Mouse (Mus musculus) kidney, adult 8-10 months (tissue): ENCODE measurements around the gene U2af2.
"Not testable (repeated sequence)": the region's sequence is repeated elsewhere in the genome, so short reads cannot be mapped to it uniquely, and the experiment has no call there.

Experiments
- DNase-seq, 2 experiments: peaks; one replicate each; pipeline ENCODE4 v3.0.0; 2022

The U2af2 gene

DNA sequence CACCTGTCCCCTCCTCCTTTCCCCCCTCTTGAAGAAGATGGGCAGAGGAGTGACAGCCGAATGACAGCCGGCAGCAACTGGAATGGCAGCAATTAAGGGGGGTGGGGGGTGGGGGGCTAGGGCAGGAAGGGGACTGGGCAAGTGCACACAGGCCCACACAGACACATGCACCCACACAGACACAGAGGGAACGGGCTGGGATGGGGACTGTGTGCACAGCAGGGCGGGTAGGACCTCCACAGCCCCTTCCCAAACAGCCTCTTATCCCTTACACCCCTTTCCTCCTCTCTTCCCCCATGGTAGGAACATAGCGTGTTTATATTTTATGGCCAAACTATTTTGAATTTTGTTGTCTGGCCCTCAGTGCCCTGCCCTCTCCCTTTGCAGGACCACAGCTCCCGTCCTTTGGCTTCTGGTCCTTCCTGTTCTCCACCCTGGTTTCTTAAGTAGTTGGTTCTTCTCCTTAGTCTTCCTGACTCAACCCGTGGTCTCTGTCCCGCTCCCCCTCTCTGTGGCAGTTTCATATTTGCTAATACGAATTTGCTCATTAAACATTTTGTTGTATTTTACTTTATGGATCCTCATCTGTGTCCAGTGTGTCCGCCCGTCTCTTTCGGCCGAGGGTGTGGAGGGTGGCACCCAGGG, 17.5 kb downstream of the U2af2 start:
- not testable (repeated sequence) for DNase-seq

DNA sequence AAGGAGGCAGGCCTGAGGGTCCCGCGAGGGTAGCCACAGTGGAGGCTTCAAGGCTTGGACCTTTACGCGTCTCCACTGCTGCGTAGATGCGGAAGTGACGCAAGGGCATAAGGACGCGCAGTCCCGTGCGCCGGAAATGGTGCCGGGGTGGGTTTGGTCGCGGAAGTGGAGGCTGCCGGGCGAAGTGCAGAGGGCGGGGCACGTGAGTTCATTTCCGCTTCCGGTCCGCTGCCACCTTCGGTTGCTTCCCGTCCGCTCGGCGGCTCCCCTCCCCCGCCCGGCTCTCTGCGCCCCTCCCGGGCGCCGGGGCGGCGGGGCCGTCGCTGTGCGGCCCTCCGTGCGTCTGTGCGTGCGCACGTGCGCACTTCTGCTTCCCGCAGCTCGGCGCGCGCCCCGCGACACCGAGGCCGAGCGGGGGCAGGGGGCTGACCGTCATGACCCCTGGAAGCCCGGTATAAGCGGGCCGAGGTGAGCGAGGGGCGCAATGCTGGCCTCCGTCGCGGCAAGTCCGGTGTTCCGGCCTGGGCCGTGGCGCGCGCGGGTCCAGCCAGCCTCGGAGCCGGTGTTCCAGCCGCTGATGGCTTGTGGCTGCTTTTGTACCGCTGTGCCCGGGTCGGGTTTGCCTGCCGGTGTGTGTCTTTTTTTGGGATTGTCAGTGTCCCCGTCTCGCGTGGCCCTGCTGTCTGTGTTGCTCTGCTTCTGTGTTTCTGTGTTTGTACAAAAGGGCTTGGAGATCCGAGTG, 18.2 kb downstream of the U2af2 start, which contains the start of gene Epn1:
TSS of gene Epn1 (plus strand) at position 226 of the 742 bp plus-strand sequence.
- DNase-seq, result peak; percentile 96

GRCm38 (mm10) chr7:5080815-5081214, 18.9 kb downstream of the U2af2 start:
- no peak for DNase-seq

DNA sequence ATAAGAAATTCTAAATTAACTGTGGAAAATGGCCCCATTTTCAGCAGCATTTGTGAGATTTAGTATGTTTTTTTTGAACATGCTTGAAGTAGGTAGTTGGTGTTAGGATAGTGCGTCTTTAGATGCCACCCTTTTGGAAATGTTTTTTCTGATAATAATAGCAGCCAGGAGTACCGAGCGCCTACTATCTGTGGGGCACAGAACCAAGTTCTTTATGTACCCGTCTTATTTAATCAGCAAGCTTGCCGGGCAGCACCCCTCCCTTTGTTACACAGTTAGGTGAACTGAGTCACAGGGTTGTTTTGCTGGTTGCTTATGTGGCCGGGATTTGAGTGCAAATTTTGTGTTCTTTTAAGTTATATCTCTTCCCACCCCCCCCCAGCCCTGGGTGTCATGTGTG, 19.3 kb downstream of the U2af2 start:
- DNase-seq, result no peak

GRCm38 (mm10) chr7:5081939-5082338, 20.0 kb downstream of the U2af2 start:
- DNase-seq, result no peak

GRCm38 (mm10) chr7:5083325-5084105, 21.6 kb downstream of the U2af2 start:
- peak; percentile 67 to 74 for DNase-seq

GRCm38 (mm10) chr7:5085512-5085911, 23.6 kb downstream of the U2af2 start:
- DNase-seq, result no peak

DNA sequence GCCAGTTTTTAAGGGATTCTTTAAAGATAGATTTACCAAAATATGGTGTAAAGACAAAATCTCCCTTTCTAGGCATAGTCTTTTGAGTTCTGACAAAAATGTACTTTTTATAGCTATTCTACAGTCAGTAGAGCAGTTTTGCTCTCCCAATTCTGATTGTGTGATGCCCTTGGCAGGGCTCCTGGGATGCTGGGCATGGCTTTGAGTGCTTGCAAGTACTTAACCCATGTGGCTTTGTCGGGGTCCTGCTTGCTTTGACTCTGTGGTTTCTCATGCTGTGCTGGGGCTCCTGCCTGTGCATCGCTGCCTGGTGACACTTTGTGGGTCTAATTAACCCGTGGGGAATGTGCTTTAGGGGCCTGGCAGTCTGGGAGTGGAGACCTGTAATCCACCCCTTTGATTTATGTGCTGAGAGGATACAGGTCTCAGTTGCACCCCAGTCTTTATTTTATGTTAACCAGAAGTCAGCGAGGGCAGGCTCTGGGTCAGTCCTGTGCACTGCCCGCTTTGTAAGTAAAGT, 25.0 kb downstream of the U2af2 start:
- DNase-seq, result no peak

DNA sequence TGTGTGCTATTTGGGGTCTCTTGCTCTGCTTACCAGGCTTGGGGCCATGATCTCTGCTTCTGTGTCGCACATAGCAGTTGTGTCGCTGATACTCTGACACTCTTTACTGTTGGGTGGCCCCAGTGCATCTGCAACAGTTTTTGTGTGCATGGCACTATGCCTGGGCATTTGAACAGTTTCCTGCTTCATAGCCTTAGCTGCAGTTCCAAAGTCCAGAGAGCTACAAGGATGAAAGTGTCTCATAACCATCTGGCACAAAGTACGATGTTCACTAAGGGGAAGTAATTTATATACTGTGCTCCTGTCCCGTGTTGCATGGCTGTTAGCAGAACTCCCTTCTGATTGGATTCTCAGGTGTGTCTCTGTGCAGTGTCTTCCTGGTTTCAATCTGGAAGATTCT, 25.9 kb downstream of the U2af2 start:
- peak; percentile 59 to 70 for DNase-seq

- no peak for DNase-seq
These were observed 27.9 kb downstream of the U2af2 start for GRCm38 (mm10) chr7:5089853-5090252.

DNA sequence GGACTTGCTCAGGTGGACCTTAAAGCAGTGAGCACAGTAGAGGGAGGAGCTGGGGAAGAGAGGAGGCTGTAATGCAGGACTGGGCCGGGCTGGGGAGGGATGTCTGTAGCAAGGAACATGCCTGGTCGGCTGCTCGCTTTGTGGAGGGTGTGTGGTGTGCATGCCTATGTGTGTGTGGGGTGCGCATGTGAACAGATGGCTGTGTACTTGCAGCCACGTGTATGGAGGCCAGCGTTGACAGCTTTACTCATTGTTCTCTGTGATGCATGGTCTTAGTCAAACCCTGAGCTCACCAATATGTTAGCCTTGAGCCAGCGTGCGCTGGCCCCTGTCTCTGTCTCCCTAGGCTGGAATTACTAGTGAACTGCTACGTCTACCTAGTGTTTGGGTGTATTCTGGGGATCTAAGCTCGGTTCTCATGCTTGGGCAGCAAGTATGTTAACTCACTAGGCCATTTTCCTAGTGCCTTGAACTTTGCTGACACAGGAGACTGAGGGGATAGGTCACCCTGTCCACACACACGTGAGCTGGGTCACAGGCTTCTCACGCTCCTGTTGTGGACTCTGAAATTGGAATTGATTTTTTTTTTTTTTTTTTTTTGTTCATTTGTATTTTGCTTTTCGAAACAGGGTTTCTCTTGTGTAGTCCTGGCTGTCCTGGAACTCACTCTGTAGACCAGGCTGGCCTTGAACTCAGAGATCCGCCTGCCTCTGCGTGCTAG, 29.2 kb downstream of the U2af2 start:
- DNase-seq, result no peak

- DNase-seq, result no peak
These were observed 30.4 kb downstream of the U2af2 start for GRCm38 (mm10) chr7:5092381-5092780.

- DNase-seq, result no peak
These were observed 31.0 kb downstream of the U2af2 start for GRCm38 (mm10) chr7:5092831-5093510.

GRCm38 (mm10) chr7:5098769-5099168, 36.8 kb downstream of the U2af2 start:
- DNase-seq, result no peak

GRCm38 (mm10) chr7:5099796-5100195, 37.9 kb downstream of the U2af2 start:
- DNase-seq, result no peak

- no peak for DNase-seq
These were observed 39.2 kb downstream of the U2af2 start for GRCm38 (mm10) chr7:5101066-5101663.

- DNase-seq, result peak; percentile 32 to 43
These were observed 40.6 kb downstream of the U2af2 start for GRCm38 (mm10) chr7:5102564-5102963.

DNA sequence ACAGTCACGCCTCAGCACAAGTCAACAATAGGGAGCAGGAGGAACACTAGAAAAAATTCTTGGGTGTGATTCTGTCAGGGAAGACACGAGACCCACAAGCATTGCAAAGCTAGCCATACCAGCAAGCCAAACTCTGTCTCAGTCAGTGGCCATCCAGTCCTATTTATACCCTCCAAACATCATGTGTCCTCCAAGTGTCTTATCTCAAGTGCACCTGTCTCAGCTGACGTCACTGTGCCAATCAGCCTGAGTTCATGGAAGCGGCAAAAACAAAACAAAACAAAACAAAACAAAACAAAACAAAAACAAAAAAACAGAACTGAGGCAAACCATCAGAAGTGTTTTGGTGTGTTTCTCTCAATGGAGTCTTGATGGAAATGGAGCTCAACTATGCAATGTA, 46.3 kb downstream of the U2af2 start:
- no peak for DNase-seq

GRCm38 (mm10) chr7:5109301-5109700, 47.4 kb downstream of the U2af2 start:
- DNase-seq, result no peak

- DNase-seq, result no peak
These were observed 50.8 kb downstream of the U2af2 start for GRCm38 (mm10) chr7:5112701-5113100.

- DNase-seq, result no peak
These were observed 54.9 kb downstream of the U2af2 start, which contains the start of gene Rfpl4 for GRCm38 (mm10) chr7:5116850-5117249. Gene Rfpl4, minus strand, starts transcription at chr7:5116950.

DNA sequence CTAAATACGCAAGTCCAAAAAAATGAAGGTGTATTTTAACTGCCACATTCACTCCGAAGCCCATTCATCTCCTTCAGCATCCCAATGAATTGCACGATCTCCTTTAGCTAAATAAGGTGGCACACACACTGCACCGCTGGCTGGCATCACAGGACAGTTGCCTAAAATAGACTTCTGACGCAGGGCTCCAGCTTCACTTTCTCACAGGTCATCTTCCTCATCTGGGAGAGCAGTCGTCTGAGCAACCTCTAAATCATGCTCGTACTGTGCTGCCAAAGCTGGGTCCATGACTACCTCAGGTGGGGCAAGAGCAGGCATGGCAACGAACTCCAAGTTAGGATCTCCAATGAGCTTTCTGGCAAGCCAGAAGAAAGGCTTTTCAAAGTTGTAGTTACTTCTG, 63.1 kb downstream of the U2af2 start:
- DNase-seq, result no peak
